Comparison of ENCODE assay signal across 18 mouse cellular contexts in the genomic region with DNA sequence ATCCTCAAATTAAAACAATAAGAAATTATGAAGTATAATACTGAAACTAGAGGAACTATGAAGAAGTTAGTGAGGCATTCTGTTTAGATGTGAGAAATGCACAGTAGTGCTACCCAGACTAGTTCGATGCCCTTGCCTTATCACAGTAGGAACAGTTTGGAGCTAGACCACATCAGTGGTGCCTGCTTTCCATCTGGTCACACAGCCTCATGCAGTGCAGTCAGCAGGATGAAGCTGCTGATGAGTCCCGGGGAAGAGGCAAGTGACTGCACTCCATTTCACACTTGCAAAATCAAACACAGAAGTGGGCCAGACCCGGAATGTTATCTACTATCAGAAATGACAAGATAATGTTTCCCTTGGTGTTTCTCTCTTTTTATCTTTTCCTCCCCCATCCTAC.
"Had no signal": no experiment of that assay in that cellular context is flagged by ENCODE, and none has a peak within 500 bp of the region (broad histone marks: within the 10 kb centered on the region; RNA-seq: fewer than 3 reads in every experiment).

No protein-coding gene starts in this region.

- H3K27ac ChIP-seq: midbrain, embryonic 10.5 days; midbrain, embryonic 12.5 days; neural tube, embryonic 13.5 days; neural tube, embryonic 15.5 days had no signal

- H3K4me1 ChIP-seq: midbrain, embryonic 10.5 days; midbrain, embryonic 12.5 days had no signal

- H3K27me3 ChIP-seq: midbrain, embryonic 12.5 days; neural tube, embryonic 13.5 days; neural tube, embryonic 15.5 days had no signal

- H3K9me3 ChIP-seq: midbrain, embryonic 10.5 days; midbrain, embryonic 12.5 days; neural tube, embryonic 13.5 days; neural tube, embryonic 15.5 days had no signal

- DNase-seq: lung, adult 18-20 months; lung, embryonic 14.5 days; lung, postnatal 10 days; lung, postnatal 4 days; midbrain, embryonic 14.5 days; retina, postnatal 1 day; right cerebral cortex, adult 18-20 months; right cerebral cortex, postnatal 25 days; right cerebral cortex, postnatal 4 days; spleen, adult 18-20 months; thymus, adult 18-20 months; thymus, postnatal 14 days; thymus, postnatal 36 days had no signal

- H3K36me3 ChIP-seq: midbrain, embryonic 10.5 days; midbrain, embryonic 12.5 days; neural tube, embryonic 13.5 days; neural tube, embryonic 15.5 days had no signal

- H3K4me3 ChIP-seq: midbrain, embryonic 10.5 days; midbrain, embryonic 12.5 days; myocyte; neural tube, embryonic 13.5 days; neural tube, embryonic 15.5 days had no signal
